Mouse (Mus musculus): ENCODE results near the gene Cnn1.

GRCm38 (mm10) chr9:22119543-22119942 is 20.5 kb downstream of the Cnn1 start:
- TF ChIP-seq RCOR1 (IDR thresholded peaks at IDR 0.05; ENCODE audit: low read depth, low read length) (no peak), SIN3A (IDR thresholded peaks at IDR 0.05; ENCODE audit: low read length) (no peak), MAFK (IDR thresholded peaks at IDR 0.05; ENCODE audit: borderline replicate concordance, low read depth, low read length) (no peak), CTCF (IDR thresholded peaks at IDR 0.05 in 2 of 3, conservative IDR thresholded peaks at IDR 0.05 in 1 of 3; ENCODE audit: control insufficient read depth in 1 of 3, insufficient read depth in 1 of 3, low read depth in 2 of 3, low read length in 3 of 3, poor library complexity in 1 of 3, severe bottlenecking in 1 of 3) (no peak), POLR2A (IDR thresholded peaks at IDR 0.05; ENCODE audit: control insufficient read depth in 1 of 2, insufficient read depth in 1 of 2, low read depth in 1 of 2, low read length in 2 of 2, poor library complexity in 1 of 2) (no peak), MEF2A (IDR thresholded peaks at IDR 0.05; ENCODE audit: extremely low read depth, insufficient replicate concordance, low read depth, low read length, poor library complexity, severe bottlenecking) (no peak)
